8 mouse cellular contexts compared by ENCODE assay signal in genomic region chr13:58067540-58068103, GRCm38 (mm10). TPM values are rescaled to one million over a fixed set of nuclear protein-coding genes. Genes with fewer than 3 reads are reported as not detected.
DNase-seq lines count a peak whose midpoint lies in the region; ATAC-seq and TF ChIP-seq lines count a peak whose summit lies in the region.

No protein-coding gene starts in this region.

- TF ChIP-seq EP300 in heart, postnatal 0 days (IDR thresholded peaks at IDR 0.05; ENCODE audit: low read depth) = peak; percentile 64

- no peak overlapping the region for H3K4me3 ChIP-seq in forebrain, embryonic 11.5 days (ENCODE audit: low read depth, low read length)
- H3K4me3 ChIP-seq in forebrain, embryonic 13.5 days = no peak overlapping the region
- H3K4me3 ChIP-seq in heart, postnatal 0 days (ENCODE audit: low read depth, low read length) = peak overlapping the region; percentile 15; the same call in 1 of the 2 replicates
- H3K4me3 ChIP-seq in megakaryocyte, embryonic 14.5 days (replicated peaks) = peak overlapping the region; percentile 87

- WGBS in forebrain, embryonic 11.5 days = 20% methylated on average over 17 of the region's 17 CpGs
- 25% methylated on average over 17 of the region's 17 CpGs for WGBS in forebrain, embryonic 13.5 days
- WGBS in heart, postnatal 0 days = 34% methylated on average over 17 of the region's 17 CpGs

- ATAC-seq in forebrain, embryonic 11.5 days (replicated peaks; ENCODE audit: low FRiP score) = peak; percentile 55; the same call in 1 of the 2 replicates
- ATAC-seq in forebrain, embryonic 13.5 days = no peak
- peak; percentile 77 for ATAC-seq in heart, postnatal 0 days (ENCODE audit: insufficient read depth, low read depth)

- no peak overlapping the region for H3K9ac ChIP-seq in forebrain, embryonic 11.5 days (ENCODE audit: low read length)
- H3K9ac ChIP-seq in forebrain, embryonic 13.5 days = no peak overlapping the region
- no peak overlapping the region for H3K9ac ChIP-seq in heart, postnatal 0 days (replicated peaks; ENCODE audit: low read depth, low read length)

- no peaks in the 10 kb centered on the region for H3K27me3 ChIP-seq in forebrain, embryonic 11.5 days (ENCODE audit: control insufficient read depth, insufficient read depth, low read length)
- no peaks in the 10 kb centered on the region for H3K27me3 ChIP-seq in forebrain, embryonic 13.5 days
- H3K27me3 ChIP-seq in heart, postnatal 0 days (ENCODE audit: control insufficient read depth, insufficient read depth, low read length) = no peaks in the 10 kb centered on the region
- H3K27me3 ChIP-seq in megakaryocyte, embryonic 14.5 days (replicated peaks) = peaks cover 51% of the 10 kb centered on the region

- peak; percentile 57 for TF ChIP-seq CTCF in heart, postnatal 0 days (IDR thresholded peaks at IDR 0.05; ENCODE audit: low read depth)

- H3K9me3 ChIP-seq in forebrain, embryonic 11.5 days (ENCODE audit: control insufficient read depth, low read length) = no peaks in the 10 kb centered on the region
- H3K9me3 ChIP-seq in forebrain, embryonic 13.5 days (replicated peaks) = no peaks in the 10 kb centered on the region
- no peaks in the 10 kb centered on the region for H3K9me3 ChIP-seq in heart, postnatal 0 days (replicated peaks; ENCODE audit: control insufficient read depth, low read length)
- no peaks in the 10 kb centered on the region for H3K9me3 ChIP-seq in megakaryocyte, embryonic 14.5 days

- no peaks in the 10 kb centered on the region for H3K36me3 ChIP-seq in forebrain, embryonic 11.5 days (ENCODE audit: control insufficient read depth, insufficient read depth, low read length)
- H3K36me3 ChIP-seq in forebrain, embryonic 13.5 days (ENCODE audit: poor library complexity, severe bottlenecking) = no peaks in the 10 kb centered on the region
- peaks cover 5% of the 10 kb centered on the region for H3K36me3 ChIP-seq in heart, postnatal 0 days (replicated peaks; ENCODE audit: control insufficient read depth, insufficient read depth, low read length)
- H3K36me3 ChIP-seq in megakaryocyte, embryonic 14.5 days (replicated peaks; ENCODE audit: low read length) = no peaks in the 10 kb centered on the region

- H3K27ac ChIP-seq in forebrain, embryonic 11.5 days (ENCODE audit: low read depth, low read length) = no peak overlapping the region
- no peak overlapping the region for H3K27ac ChIP-seq in forebrain, embryonic 13.5 days
- H3K27ac ChIP-seq in heart, postnatal 0 days (ENCODE audit: low read depth) = peak overlapping the region; percentile 91

- H3K4me2 ChIP-seq in forebrain, embryonic 11.5 days (ENCODE audit: low read depth, low read length, severe bottlenecking) = no peak overlapping the region
- no peak overlapping the region for H3K4me2 ChIP-seq in forebrain, embryonic 13.5 days
- H3K4me2 ChIP-seq in heart, postnatal 0 days (ENCODE audit: low read depth, low read length) = peak overlapping the region; percentile 25

- peak; percentile 66 for DNase-seq in forebrain, embryonic 11.5 days (ENCODE audit: low spot score)
- DNase-seq in embryo, embryonic 9.5 days (ENCODE audit: extremely low spot score) = peak; percentile 67
- DNase-seq in heart, postnatal 0 days (ENCODE audit: low spot score) = peak; percentile 80
- DNase-seq in kidney, postnatal 36 days = peak; percentile 93 to 96
- DNase-seq in spleen, postnatal 4 days (ENCODE audit: low spot score in 2 of 2) = peak; percentile 57 to 74
- DNase-seq in ovary, postnatal 10 days (ENCODE audit: low spot score) = no peak

- no peaks in the 10 kb centered on the region for H3K4me1 ChIP-seq in forebrain, embryonic 11.5 days (replicated peaks; ENCODE audit: control insufficient read depth, insufficient read depth, low read length)
- peaks cover 7% of the 10 kb centered on the region; the same call in 1 of the 2 replicates for H3K4me1 ChIP-seq in forebrain, embryonic 13.5 days
- H3K4me1 ChIP-seq in heart, postnatal 0 days (ENCODE audit: control insufficient read depth, insufficient read depth) = peaks cover 33% of the 10 kb centered on the region
- H3K4me1 ChIP-seq in megakaryocyte, embryonic 14.5 days = peaks cover 22% of the 10 kb centered on the region

RNA-seq across cellular contexts. Expression of gene Klhl3, which starts 45.8 kb away (rescaled TPM):
- polyA plus RNA-seq in forebrain, embryonic 11.5 days (2014; fragmentation: Nextera tagmentation; extraction: Ambion mirVana) = 3.1 TPM in 2 replicates
- polyA plus RNA-seq in forebrain, embryonic 13.5 days (2015; fragmentation: Nextera tagmentation; extraction: Ambion mirVana) = 5.6 and 6.7 TPM in 2 replicates
- total RNA-seq in heart, postnatal 0 days (2014; rRNA removed; ENCODE audit: low replicate concordance) = 5.6 and 6.1 TPM in 2 replicates
- polyA plus RNA-seq in heart, postnatal 0 days (2015; fragmentation: Nextera tagmentation; extraction: Ambion mirVana) = 7.4 and 8.3 TPM in 2 replicates
- polyA plus RNA-seq in megakaryocyte, embryonic 14.5 days (2012; ENCODE audit: insufficient read depth, low replicate concordance) = not detected in 2 replicates

Comparison
In these comparisons a context has a peak if more than half of its experiments do, and no peak if none do; other contexts are left out.
1. H3K4me3 ChIP-seq: peak in heart, postnatal 0 days (single experiment) and megakaryocyte, embryonic 14.5 days (single experiment); none in forebrain, embryonic 11.5 days (single experiment) and forebrain, embryonic 13.5 days (single experiment).